Mouse (Mus musculus) ovary, postnatal 10 days (tissue): ENCODE data around the gene Gm428.
"Not testable (repeated sequence)": the region's sequence is repeated elsewhere in the genome, so short reads cannot be mapped to it uniquely, and the experiment has no call there.

Experiments used
- DNase-seq: peaks from one replicate; pipeline ENCODE4 v3.0.0; 2022; ENCODE audit warnings: low spot score

Gene Gm428

GRCm38 (mm10) chr4:73683216-73683615 is at the start of gene Gm428:
Gene Gm428 (plus strand): TSS chr4:73683516.
- DNase-seq = not testable (repeated sequence)

DNA sequence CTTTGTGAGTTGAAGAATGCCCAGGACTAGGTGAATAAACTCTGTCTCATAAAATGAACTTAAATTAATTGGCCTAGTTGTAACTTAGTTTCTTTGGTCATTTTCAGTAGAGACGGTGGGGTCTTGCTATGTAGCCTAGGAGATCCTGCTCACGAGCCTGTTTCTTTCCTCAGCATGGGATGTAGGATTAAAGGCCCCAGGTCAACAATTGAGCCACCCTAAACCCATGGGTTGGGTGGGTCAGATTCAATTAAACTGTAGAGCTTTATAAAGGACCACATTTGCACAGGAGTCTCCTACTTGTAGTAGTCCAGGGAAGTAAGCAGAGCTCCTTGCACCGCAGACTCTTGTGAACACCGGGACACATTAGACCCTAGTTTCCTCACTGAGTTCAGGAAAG is 45.5 kb upstream of the Gm428 start, which contains the start of gene Gm11236:
Gm11236 (plus strand) TSS at position 301 of the 400 bp plus-strand sequence.
- DNase-seq = not testable (repeated sequence)

DNA sequence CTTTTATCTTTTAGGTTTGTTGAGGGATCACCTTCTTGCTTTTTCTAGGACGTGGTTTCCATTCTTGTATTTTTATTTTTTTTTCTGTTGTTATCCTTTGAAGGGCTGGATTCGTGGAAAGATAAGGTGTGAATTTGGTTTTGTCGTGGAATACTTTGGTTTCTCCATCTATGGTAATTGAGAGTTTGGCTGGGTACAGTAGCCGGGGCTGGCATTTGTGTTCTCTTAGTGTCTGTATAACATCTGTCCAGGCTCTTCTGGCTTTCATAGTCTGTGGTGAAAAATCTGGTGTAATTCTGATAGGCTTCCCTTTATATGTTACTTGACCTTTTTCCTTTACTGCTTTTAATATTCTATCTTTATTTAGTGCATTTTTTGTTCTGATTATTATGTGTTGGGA is 21.5 kb upstream of the Gm428 start:
- not testable (repeated sequence) for DNase-seq

GRCm38 (mm10) chr4:73668054-73668453 is 15.3 kb upstream of the Gm428 start, which contains the start of gene Gm11239:
Gene Gm11239 (plus strand): TSS chr4:73668354.
- DNase-seq = not testable (repeated sequence)

DNA sequence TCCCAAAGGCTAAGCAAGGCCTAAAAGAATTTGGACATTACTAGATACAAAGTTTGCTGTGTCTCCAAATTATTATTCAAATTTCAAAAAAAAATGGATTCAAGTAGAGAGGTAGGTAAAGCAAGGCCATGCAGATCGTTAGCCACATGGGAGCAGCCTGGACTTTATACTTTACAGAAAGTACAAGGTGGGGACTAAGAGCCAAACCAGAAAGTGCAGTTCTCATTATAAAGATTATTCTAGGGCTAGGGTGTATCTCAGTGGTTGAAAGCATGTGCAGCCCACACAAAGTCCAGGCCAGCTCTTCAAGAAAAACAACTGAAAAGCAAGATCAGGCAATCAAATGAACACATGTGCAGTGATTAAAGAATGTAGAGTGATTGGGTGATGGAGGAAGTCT is 35.4 kb downstream of the Gm428 start:
- DNase-seq = no peak

- DNase-seq = no peak
These were observed 36.5 kb downstream of the Gm428 start for GRCm38 (mm10) chr4:73719819-73720218.
